ENCODE assay signal across 14 mouse cellular contexts in the genomic region with DNA sequence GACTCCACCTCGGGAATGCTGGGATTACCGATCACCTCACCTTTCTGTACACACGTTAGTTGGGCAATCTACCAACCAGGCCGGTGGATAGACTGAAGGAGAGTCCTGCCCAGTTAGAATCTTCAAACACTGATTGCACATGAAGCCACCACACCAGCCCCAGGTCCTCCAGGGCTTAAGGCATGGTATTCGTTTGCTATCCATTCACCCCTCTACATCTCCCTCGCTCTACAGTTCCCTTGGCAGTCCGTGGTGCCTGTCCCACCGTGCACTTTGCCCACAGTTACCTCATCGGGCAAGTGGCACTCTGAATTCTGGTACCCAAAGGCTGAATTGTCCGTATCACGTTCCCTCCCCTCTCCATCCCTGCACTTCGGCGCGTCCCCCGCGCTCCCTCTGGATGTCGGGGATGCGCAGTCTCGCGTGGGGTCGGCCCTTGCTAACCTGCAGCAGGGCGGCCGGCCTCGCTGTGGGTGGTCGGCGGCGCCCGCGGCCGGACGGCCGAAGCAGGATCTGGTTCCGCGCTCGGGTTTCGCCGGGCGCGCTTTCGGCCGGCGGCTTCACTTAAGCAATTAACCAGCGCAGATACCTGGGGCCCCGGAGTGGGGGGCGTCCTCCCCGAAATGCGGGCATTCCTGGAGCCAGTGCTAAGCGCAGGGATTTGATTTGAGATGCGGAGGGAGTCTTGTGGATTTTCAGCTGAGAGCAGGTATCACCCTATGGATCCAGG. TPM values are rescaled to one million over a fixed set of nuclear protein-coding genes. Genes with fewer than 3 reads are reported as not detected.
DNase-seq lines count a peak whose midpoint lies in the region; ATAC-seq lines count a peak whose summit lies in the region.
"Had no signal": no experiment of that assay in that cellular context is flagged by ENCODE, and none has a peak within 500 bp of the region (broad histone marks: within the 10 kb centered on the region; RNA-seq: fewer than 3 reads in every experiment).

No protein-coding gene starts in this region.

- under 1% methylated on average over 49 of the region's 49 CpGs for WGBS in heart, embryonic 15.5 days
- under 1% methylated on average over 49 of the region's 49 CpGs for WGBS in midbrain, embryonic 10.5 days
- WGBS in midbrain, embryonic 13.5 days, result under 1% methylated on average over 49 of the region's 49 CpGs
- WGBS in intestine, embryonic 16.5 days, result 1% methylated on average over 49 of the region's 49 CpGs
- WGBS in stomach, embryonic 16.5 days, result 1% methylated on average over 49 of the region's 49 CpGs

- no peak overlapping the region for H3K9ac ChIP-seq in heart, embryonic 15.5 days
- H3K9ac ChIP-seq in midbrain, embryonic 13.5 days (replicated peaks), result no peak overlapping the region
- H3K9ac ChIP-seq in intestine, embryonic 16.5 days (ENCODE audit: low read depth, low read length), result peak overlapping the region; percentile 86
- peak overlapping the region; percentile 88 for H3K9ac ChIP-seq in stomach, embryonic 16.5 days (ENCODE audit: low read length)
- H3K9ac ChIP-seq: limb, embryonic 15.5 days had no signal

- H3K36me3 ChIP-seq in heart, embryonic 15.5 days, result no peaks in the 10 kb centered on the region
- H3K36me3 ChIP-seq in midbrain, embryonic 10.5 days, result no peaks in the 10 kb centered on the region
- H3K36me3 ChIP-seq in midbrain, embryonic 13.5 days, result no peaks in the 10 kb centered on the region
- H3K36me3 ChIP-seq in intestine, embryonic 16.5 days (ENCODE audit: control insufficient read depth, insufficient read depth, low read length), result no peaks in the 10 kb centered on the region
- H3K36me3 ChIP-seq in stomach, embryonic 16.5 days (ENCODE audit: control insufficient read depth, insufficient read depth, low read length), result no peaks in the 10 kb centered on the region
- H3K36me3 ChIP-seq: limb, embryonic 15.5 days had no signal

- H3K4me1 ChIP-seq in heart, embryonic 15.5 days (replicated peaks), result peaks cover 30% of the 10 kb centered on the region
- peaks cover 32% of the 10 kb centered on the region for H3K4me1 ChIP-seq in midbrain, embryonic 10.5 days
- peaks cover 26% of the 10 kb centered on the region for H3K4me1 ChIP-seq in midbrain, embryonic 13.5 days (replicated peaks)
- H3K4me1 ChIP-seq in intestine, embryonic 16.5 days (ENCODE audit: control insufficient read depth, insufficient read depth, low read length), result peaks cover 4% of the 10 kb centered on the region
- H3K4me1 ChIP-seq in stomach, embryonic 16.5 days (ENCODE audit: control insufficient read depth, insufficient read depth, low read length), result no peaks in the 10 kb centered on the region

- H3K4me3 ChIP-seq in heart, embryonic 15.5 days, result peak overlapping the region; percentile 23; the same call in 1 of the 2 replicates
- no peak overlapping the region for H3K4me3 ChIP-seq in midbrain, embryonic 10.5 days
- H3K4me3 ChIP-seq in midbrain, embryonic 13.5 days (replicated peaks), result no peak overlapping the region
- peak overlapping the region; percentile 62 for H3K4me3 ChIP-seq in intestine, embryonic 16.5 days (ENCODE audit: low read length)
- H3K4me3 ChIP-seq in stomach, embryonic 16.5 days (replicated peaks; ENCODE audit: low read length), result peak overlapping the region; percentile 70
- H3K4me3 ChIP-seq: layer of hippocampus, adult 2 months; limb, embryonic 15.5 days had no signal

- ATAC-seq in heart, embryonic 15.5 days (replicated peaks; ENCODE audit: insufficient number of reproducible peaks, insufficient read depth, low FRiP score, low read depth), result no peak
- ATAC-seq in midbrain, embryonic 13.5 days, result no peak
- ATAC-seq in intestine, embryonic 16.5 days, result no peak
- no peak for ATAC-seq in stomach, embryonic 16.5 days (ENCODE audit: insufficient read depth, low FRiP score)
- ATAC-seq: forebrain, embryonic 14.5 days; hindbrain, embryonic 16.5 days had no signal

- H3K27me3 ChIP-seq in heart, embryonic 15.5 days, result peaks cover 99% of the 10 kb centered on the region
- H3K27me3 ChIP-seq in midbrain, embryonic 10.5 days (ENCODE audit: low read depth, poor library complexity, severe bottlenecking), result peaks cover 100% of the 10 kb centered on the region
- peaks cover 99% of the 10 kb centered on the region for H3K27me3 ChIP-seq in midbrain, embryonic 13.5 days
- peaks cover 78% of the 10 kb centered on the region for H3K27me3 ChIP-seq in intestine, embryonic 16.5 days (replicated peaks; ENCODE audit: control insufficient read depth, insufficient read depth, low read length)
- H3K27me3 ChIP-seq in stomach, embryonic 16.5 days (ENCODE audit: control insufficient read depth, insufficient read depth, low read length), result peaks cover 73% of the 10 kb centered on the region

- intact Hi-C loops in left cerebral cortex, postnatal 25 days (cut with DNase I), result no loop called here

- DNase-seq in heart, adult 8-10 months (ENCODE audit: low spot score), result no peak
- peak; percentile 43 for DNase-seq in midbrain, embryonic 10.5 days (ENCODE audit: low spot score)
- no peak for DNase-seq in adrenal gland, adult 8-10 months
- DNase-seq in left cerebral cortex, postnatal 25 days (ENCODE audit: low spot score in 2 of 2), result no peak
- DNase-seq: cerebellum, postnatal 10 days; gastrocnemius, postnatal 25 days had no signal

- no peak overlapping the region for H3K27ac ChIP-seq in heart, embryonic 15.5 days
- H3K27ac ChIP-seq in midbrain, embryonic 10.5 days (replicated peaks), result no peak overlapping the region
- no peak overlapping the region for H3K27ac ChIP-seq in midbrain, embryonic 13.5 days
- peak overlapping the region; percentile 95 for H3K27ac ChIP-seq in intestine, embryonic 16.5 days (ENCODE audit: low read length)
- H3K27ac ChIP-seq in stomach, embryonic 16.5 days (ENCODE audit: low read length), result peak overlapping the region; percentile 99
- H3K27ac ChIP-seq: layer of hippocampus, adult 2 months; limb, embryonic 15.5 days had no signal

- peak overlapping the region; percentile 26; the same call in 1 of the 2 replicates for H3K4me2 ChIP-seq in heart, embryonic 15.5 days
- no peak overlapping the region for H3K4me2 ChIP-seq in midbrain, embryonic 13.5 days (replicated peaks)
- H3K4me2 ChIP-seq in intestine, embryonic 16.5 days (ENCODE audit: low read depth, low read length), result peak overlapping the region; percentile 77
- H3K4me2 ChIP-seq in stomach, embryonic 16.5 days (ENCODE audit: low read depth, low read length), result peak overlapping the region; percentile 67
- H3K4me2 ChIP-seq: limb, embryonic 15.5 days had no signal

- H3K9me3 ChIP-seq in heart, embryonic 15.5 days (replicated peaks), result no peaks in the 10 kb centered on the region
- no peaks in the 10 kb centered on the region for H3K9me3 ChIP-seq in midbrain, embryonic 10.5 days (replicated peaks)
- no peaks in the 10 kb centered on the region for H3K9me3 ChIP-seq in midbrain, embryonic 13.5 days
- H3K9me3 ChIP-seq in intestine, embryonic 16.5 days (ENCODE audit: control insufficient read depth, low read length), result no peaks in the 10 kb centered on the region
- no peaks in the 10 kb centered on the region for H3K9me3 ChIP-seq in stomach, embryonic 16.5 days (replicated peaks; ENCODE audit: control insufficient read depth, low read length)
- H3K9me3 ChIP-seq: limb, embryonic 15.5 days had no signal

RNA-seq across cellular contexts. Expression of a gene that starts 3.7 kb away (rescaled TPM):
- polyA plus RNA-seq in heart, embryonic 15.5 days (2015; fragmentation: Nextera tagmentation; extraction: Ambion mirVana), result 3.3 and 9.6 TPM in 2 replicates
- under 1 TPM in 3 of 4 experiments, not detected in 1; 0.19 to 0.34 (median 0.33) TPM for total RNA-seq in heart, adult 8-10 months (2022)
- polyA plus RNA-seq in midbrain, embryonic 10.5 days (2016; fragmentation: Nextera tagmentation; extraction: Ambion mirVana), result 0.17 and 1.1 TPM in 2 replicates
- polyA plus RNA-seq in midbrain, embryonic 13.5 days (2015; fragmentation: Nextera tagmentation; extraction: Ambion mirVana), result 0.39 and 0.71 TPM in 2 replicates
- 86.9 and 88.3 TPM in 2 replicates for polyA plus RNA-seq in intestine, embryonic 16.5 days (2015; fragmentation: Nextera tagmentation; extraction: Ambion mirVana)
- 98.1 and 101 TPM in 2 replicates for polyA plus RNA-seq in stomach, embryonic 16.5 days (2015; fragmentation: Nextera tagmentation; extraction: Ambion mirVana)
- total RNA-seq in adrenal gland, adult 8-10 months (2022), result under 1 TPM; 0.17 to 0.46 (median 0.29) TPM
- total RNA-seq in left cerebral cortex, postnatal 25 days (2021), result 1 to 10 TPM in 1 of 2 experiments, under 1 TPM in 1; 0.87 to 1.1 TPM
- total RNA-seq: gastrocnemius, postnatal 25 days had no signal

RNA-seq across cellular contexts. Expression of a gene that starts 27.7 kb away (rescaled TPM):
- polyA plus RNA-seq in heart, embryonic 15.5 days (2015; fragmentation: Nextera tagmentation; extraction: Ambion mirVana), result 29.7 and 38.2 TPM in 2 replicates
- total RNA-seq in heart, adult 8-10 months (2022), result 10 to 100 TPM; 15.3 to 17.1 (median 15.6) TPM
- polyA plus RNA-seq in midbrain, embryonic 10.5 days (2016; fragmentation: Nextera tagmentation; extraction: Ambion mirVana), result 66.3 and 66.8 TPM in 2 replicates
- 57.8 and 60.7 TPM in 2 replicates for polyA plus RNA-seq in midbrain, embryonic 13.5 days (2015; fragmentation: Nextera tagmentation; extraction: Ambion mirVana)
- polyA plus RNA-seq in intestine, embryonic 16.5 days (2015; fragmentation: Nextera tagmentation; extraction: Ambion mirVana), result 48.9 TPM in 2 replicates
- 51.1 and 57.5 TPM in 2 replicates for polyA plus RNA-seq in stomach, embryonic 16.5 days (2015; fragmentation: Nextera tagmentation; extraction: Ambion mirVana)
- total RNA-seq in adrenal gland, adult 8-10 months (2022), result 10 to 100 TPM; 35.0 to 59.1 (median 47.1) TPM
- 10 to 100 TPM; 38.3 to 40.7 TPM for total RNA-seq in left cerebral cortex, postnatal 25 days (2021)

RNA-seq across cellular contexts. Expression of a gene that starts 35.4 kb away (rescaled TPM):
- 6.4 and 8.5 TPM in 2 replicates for polyA plus RNA-seq in heart, embryonic 15.5 days (2015; fragmentation: Nextera tagmentation; extraction: Ambion mirVana)
- 1 to 10 TPM; 1.4 to 2.2 (median 1.6) TPM for total RNA-seq in heart, adult 8-10 months (2022)
- polyA plus RNA-seq in midbrain, embryonic 10.5 days (2016; fragmentation: Nextera tagmentation; extraction: Ambion mirVana), result 5.1 and 6.1 TPM in 2 replicates
- 1.3 and 1.9 TPM in 2 replicates for polyA plus RNA-seq in midbrain, embryonic 13.5 days (2015; fragmentation: Nextera tagmentation; extraction: Ambion mirVana)
- 0.20 and 0.22 TPM in 2 replicates for polyA plus RNA-seq in intestine, embryonic 16.5 days (2015; fragmentation: Nextera tagmentation; extraction: Ambion mirVana)
- polyA plus RNA-seq in stomach, embryonic 16.5 days (2015; fragmentation: Nextera tagmentation; extraction: Ambion mirVana), result 0.12 and 0.14 TPM in 2 replicates
- 1 to 10 TPM; 3.9 to 5.9 (median 5.1) TPM for total RNA-seq in adrenal gland, adult 8-10 months (2022)
- total RNA-seq in left cerebral cortex, postnatal 25 days (2021), result 1 to 10 TPM; 1.8 to 2.1 TPM

RNA-seq across cellular contexts. Expression of a gene that starts 47.2 kb away (rescaled TPM):
- polyA plus RNA-seq in heart, embryonic 15.5 days (2015; fragmentation: Nextera tagmentation; extraction: Ambion mirVana), result 0.34 and 0.94 TPM in 2 replicates
- total RNA-seq in heart, adult 8-10 months (2022), result under 1 TPM in 3 of 4 experiments, not detected in 1; 0.08 to 0.26 (median 0.09) TPM
- 1.1 TPM in 2 replicates for polyA plus RNA-seq in midbrain, embryonic 10.5 days (2016; fragmentation: Nextera tagmentation; extraction: Ambion mirVana)
- polyA plus RNA-seq in midbrain, embryonic 13.5 days (2015; fragmentation: Nextera tagmentation; extraction: Ambion mirVana), result 0.12 and 0.13 TPM in 2 replicates
- 5.2 and 5.8 TPM in 2 replicates for polyA plus RNA-seq in intestine, embryonic 16.5 days (2015; fragmentation: Nextera tagmentation; extraction: Ambion mirVana)
- 3.4 and 4.0 TPM in 2 replicates for polyA plus RNA-seq in stomach, embryonic 16.5 days (2015; fragmentation: Nextera tagmentation; extraction: Ambion mirVana)
- total RNA-seq in adrenal gland, adult 8-10 months (2022), result under 1 TPM; 0.24 to 0.78 (median 0.54) TPM
- under 1 TPM; 0.16 to 0.30 TPM for total RNA-seq in left cerebral cortex, postnatal 25 days (2021)
- total RNA-seq: gastrocnemius, postnatal 25 days had no signal

Comparison
In these comparisons a context has a peak if more than half of its experiments do, and no peak if none do; other contexts are left out.
1. H3K27ac ChIP-seq: peak in intestine, embryonic 16.5 days (single experiment) and stomach, embryonic 16.5 days (single experiment); none in heart, embryonic 15.5 days (single experiment), midbrain, embryonic 10.5 days (single experiment) and midbrain, embryonic 13.5 days (single experiment).
2. H3K4me3 ChIP-seq: peak in heart, embryonic 15.5 days (single experiment), intestine, embryonic 16.5 days (single experiment) and stomach, embryonic 16.5 days (single experiment); none in midbrain, embryonic 10.5 days (single experiment) and midbrain, embryonic 13.5 days (single experiment).
3. H3K9ac ChIP-seq: peak in intestine, embryonic 16.5 days (single experiment) and stomach, embryonic 16.5 days (single experiment); none in heart, embryonic 15.5 days (single experiment) and midbrain, embryonic 13.5 days (single experiment).